Mouse (Mus musculus): ENCODE results near the gene Mtg1.

Mtg1 gene

DNA sequence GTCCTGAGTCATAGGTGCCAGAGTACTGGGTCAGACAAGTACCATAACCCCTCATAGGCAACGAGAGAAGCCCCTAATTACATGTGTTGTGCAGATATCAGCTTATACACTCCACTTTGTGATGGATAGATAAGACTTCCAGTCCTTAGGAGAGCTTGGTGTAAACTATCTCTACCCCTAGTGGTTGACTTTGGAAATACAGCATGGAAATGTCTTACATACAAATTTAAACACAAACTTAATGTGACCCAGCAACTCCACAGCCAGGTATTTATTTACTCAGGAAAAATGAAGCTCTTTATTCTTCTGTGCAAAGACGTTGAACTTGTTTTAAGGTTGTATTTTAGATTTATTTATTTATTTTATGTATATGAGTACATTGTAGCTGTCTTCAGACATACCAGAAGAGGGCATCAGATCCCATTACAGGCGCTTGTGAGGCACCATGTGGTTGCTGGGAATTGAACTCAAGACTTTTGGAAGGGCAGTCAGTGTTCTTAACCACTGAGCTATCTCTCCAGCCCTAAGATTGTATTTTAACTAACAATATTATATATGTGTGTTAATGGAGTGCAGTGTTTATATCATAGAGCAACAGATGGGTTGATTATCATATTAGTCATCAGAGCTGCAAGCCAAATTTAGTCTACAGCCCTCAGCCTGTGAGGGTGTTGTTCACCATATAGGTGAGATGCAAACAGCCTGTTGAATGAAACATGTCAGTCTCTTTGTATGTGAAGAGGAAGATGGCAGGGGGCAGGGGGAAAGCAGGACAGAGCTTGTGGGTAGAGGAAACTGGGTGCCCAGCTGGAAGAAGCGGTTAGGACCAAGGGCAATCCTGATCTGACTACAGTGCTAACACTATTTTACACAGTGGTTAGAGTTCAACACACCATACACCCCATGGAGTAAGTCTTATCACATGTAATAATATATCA, 51.3 kb downstream of the Mtg1 start:
- DNase-seq (ENCODE audit: low spot score in 2 of 2), result no peak

DNA sequence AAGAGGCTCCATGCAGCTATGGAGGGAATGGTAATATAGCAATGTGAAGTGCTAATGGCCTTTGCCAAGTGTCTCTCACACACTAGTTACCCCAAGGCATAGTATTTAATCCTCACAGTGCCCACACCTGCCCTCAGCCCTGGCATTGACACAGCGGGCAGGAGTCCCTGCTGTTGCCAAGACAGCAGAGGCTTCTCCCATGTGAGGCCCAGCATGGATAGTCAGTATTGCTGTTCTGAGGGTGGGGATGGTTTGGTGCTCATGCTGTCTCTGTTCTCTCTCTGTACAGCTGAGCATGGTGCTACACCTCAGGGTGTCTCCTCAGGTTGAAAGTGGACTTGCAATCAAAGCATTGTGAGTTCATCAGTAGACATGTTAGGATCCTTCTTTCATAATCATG, 53.1 kb downstream of the Mtg1 start:
- DNase-seq (ENCODE audit: low spot score in 2 of 2), result no peak

DNA sequence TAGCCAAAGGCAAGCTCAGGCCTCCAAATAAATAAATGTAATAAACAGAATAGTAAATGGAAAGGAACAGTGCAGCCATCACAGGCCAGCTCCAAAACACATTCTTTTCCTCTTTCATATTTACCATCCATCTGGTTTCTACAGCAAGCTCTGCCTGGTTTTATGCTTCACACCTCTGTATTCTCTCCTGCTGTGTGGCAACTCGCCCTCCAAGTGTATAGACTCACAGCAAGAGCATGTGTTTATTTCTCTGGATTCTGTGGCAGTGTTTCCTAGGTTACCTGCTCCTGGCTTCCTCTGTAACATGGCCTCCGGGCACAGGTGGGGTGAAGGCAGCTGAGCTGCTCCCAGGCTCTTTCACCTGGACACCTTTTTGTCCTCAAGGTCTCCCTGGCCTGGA, 55.1 kb downstream of the Mtg1 start:
- no peak for DNase-seq (ENCODE audit: low spot score in 2 of 2)

DNA sequence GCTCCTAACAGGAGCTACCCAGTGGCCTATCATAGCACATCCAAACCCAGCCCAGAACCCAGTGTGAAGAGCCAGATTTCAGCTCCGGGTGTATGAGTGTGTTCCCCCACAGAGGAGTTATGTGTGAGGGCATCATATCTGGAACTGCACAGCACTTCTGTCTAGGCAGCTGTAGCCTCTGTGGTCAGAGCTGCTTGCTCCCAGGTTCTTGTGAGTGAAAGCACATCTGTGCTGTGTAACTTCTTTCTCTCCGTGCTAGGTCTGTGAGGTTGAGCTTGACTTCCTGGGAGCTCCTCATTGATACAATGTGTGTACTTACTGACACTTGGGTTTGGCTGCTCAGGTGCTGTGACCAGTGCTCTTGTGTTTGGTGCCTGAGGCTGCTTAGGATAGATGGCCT, 55.5 kb downstream of the Mtg1 start:
- no peak for DNase-seq (ENCODE audit: low spot score in 2 of 2)

DNA sequence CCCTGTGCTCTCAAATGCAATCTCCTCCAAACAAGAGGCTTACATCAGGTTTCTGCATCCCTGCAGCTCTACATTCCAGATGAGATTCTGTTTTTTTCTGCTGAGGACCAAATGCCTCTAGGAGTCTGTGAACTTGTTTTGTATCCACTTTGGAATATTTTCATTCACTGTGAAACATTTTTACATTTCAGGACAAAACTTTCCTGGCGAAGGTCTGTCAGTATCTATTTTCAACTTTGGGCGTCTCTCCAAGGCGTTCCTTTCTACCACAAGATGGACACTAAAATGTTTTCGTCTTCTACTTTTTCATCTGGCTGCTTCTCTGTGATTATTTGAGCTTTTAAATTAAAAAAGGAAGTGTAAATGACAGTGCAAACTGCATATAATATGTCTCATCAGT, 56.7 kb downstream of the Mtg1 start:
- no peak for DNase-seq (ENCODE audit: low spot score in 2 of 2)

DNA sequence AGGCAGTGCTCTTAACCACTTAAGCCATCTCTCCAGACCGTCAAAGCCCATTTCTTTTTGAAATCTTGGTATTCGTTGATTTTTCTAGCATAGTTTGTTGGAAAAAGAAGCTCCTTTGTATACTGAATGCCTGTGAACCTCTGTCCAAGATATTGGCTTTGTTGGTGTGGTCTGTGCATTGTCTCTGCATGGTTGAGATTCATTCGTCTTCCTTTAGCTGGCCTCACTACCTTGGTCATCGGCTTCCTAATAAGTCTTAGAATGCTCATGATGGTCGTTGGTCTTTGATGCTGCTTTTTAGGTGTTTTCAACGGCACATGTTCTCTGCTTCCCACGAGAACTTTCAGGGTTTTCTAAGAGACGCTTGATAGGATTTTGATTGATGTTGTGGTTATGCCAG, 58.6 kb downstream of the Mtg1 start:
- no peak for DNase-seq (ENCODE audit: low spot score in 2 of 2)
